15 mouse cellular contexts compared by ENCODE assay signal in the genomic region with DNA sequence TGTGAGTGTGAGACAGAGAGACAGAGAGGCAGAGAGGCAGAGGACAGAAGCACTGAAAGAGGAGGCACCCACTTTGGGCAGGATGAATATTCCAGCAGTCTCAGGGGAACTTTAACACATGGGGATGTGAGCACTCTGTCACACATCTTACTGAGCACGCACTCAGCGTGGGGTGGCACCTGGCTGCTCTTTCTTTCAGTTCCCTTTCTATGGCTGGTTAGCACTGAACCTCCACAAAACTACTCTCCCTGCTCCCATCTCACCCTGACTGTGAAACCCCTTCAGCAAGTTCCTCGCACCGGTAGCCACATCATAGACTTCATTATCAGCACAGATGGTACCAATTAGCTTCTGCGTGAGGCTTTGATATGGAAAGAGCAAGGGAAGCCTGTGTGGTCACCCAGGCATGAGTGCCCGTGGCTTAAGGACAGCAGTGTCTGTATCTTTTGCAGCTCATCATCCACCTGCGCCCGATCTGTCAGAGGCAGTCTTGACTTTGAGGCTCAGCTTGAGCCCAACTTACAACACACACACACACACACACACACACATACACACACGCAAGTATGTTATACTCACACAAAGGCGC. TPM values are rescaled to one million over a fixed set of nuclear protein-coding genes. Genes with fewer than 3 reads are reported as not detected.
DNase-seq lines count a peak whose midpoint lies in the region; ATAC-seq and TF ChIP-seq lines count a peak whose summit lies in the region.
"Had no signal": no experiment of that assay in that cellular context is flagged by ENCODE, and none has a peak within 500 bp of the region (broad histone marks: within the 10 kb centered on the region; RNA-seq: fewer than 3 reads in every experiment).

No protein-coding gene starts in this region.

- H3K27ac ChIP-seq in neural tube, embryonic 12.5 days, result no peak overlapping the region
- H3K27ac ChIP-seq in neural tube, embryonic 13.5 days (replicated peaks), result peak overlapping the region; percentile 52
- H3K27ac ChIP-seq: intestine, embryonic 15.5 days; midbrain, embryonic 12.5 days had no signal

- WGBS in neural tube, embryonic 12.5 days, result 57% methylated on average over 10 of the region's 10 CpGs
- WGBS in neural tube, embryonic 13.5 days, result 52% methylated on average over 10 of the region's 10 CpGs

- H3K27me3 ChIP-seq in neural tube, embryonic 12.5 days (replicated peaks), result no peaks in the 10 kb centered on the region
- no peaks in the 10 kb centered on the region for H3K27me3 ChIP-seq in neural tube, embryonic 13.5 days
- H3K27me3 ChIP-seq: heart, embryonic 13.5 days; intestine, embryonic 15.5 days had no signal

- DNase-seq in cerebellum, postnatal 10 days, result peak; percentile 49 to 65
- DNase-seq in cerebellum, adult 11 months, result no peak
- DNase-seq in neural tube, embryonic 10.5 days (ENCODE audit: extremely low spot score, low spot score), result no peak
- DNase-seq in brain, embryonic 14.5 days (ENCODE audit: low read depth), result peak; percentile 65
- no peak for DNase-seq in frontal cortex, postnatal 14 days (ENCODE audit: low spot score in 2 of 2)
- DNase-seq in urinary bladder, adult 2 months (ENCODE audit: low spot score), result no peak
- DNase-seq: gastrocnemius, postnatal 10 days; kidney, postnatal 4 days; thymus, adult 2 months had no signal

- no peaks in the 10 kb centered on the region for H3K4me1 ChIP-seq in neural tube, embryonic 12.5 days
- peaks cover 24% of the 10 kb centered on the region for H3K4me1 ChIP-seq in neural tube, embryonic 13.5 days (replicated peaks)
- H3K4me1 ChIP-seq: intestine, embryonic 15.5 days had no signal

- H3K4me2 ChIP-seq in neural tube, embryonic 12.5 days (replicated peaks), result no peak overlapping the region
- H3K4me2 ChIP-seq in neural tube, embryonic 13.5 days, result no peak overlapping the region
- H3K4me2 ChIP-seq: heart, embryonic 13.5 days; intestine, embryonic 15.5 days; midbrain, embryonic 12.5 days had no signal

- no peak overlapping the region for H3K4me3 ChIP-seq in neural tube, embryonic 12.5 days
- no peak overlapping the region for H3K4me3 ChIP-seq in neural tube, embryonic 13.5 days
- H3K4me3 ChIP-seq: heart, embryonic 13.5 days; intestine, embryonic 15.5 days; midbrain, embryonic 12.5 days had no signal

- H3K9me3 ChIP-seq in neural tube, embryonic 12.5 days, result no peaks in the 10 kb centered on the region
- H3K9me3 ChIP-seq in neural tube, embryonic 13.5 days, result no peaks in the 10 kb centered on the region
- H3K9me3 ChIP-seq: heart, embryonic 13.5 days; intestine, embryonic 15.5 days; midbrain, embryonic 12.5 days had no signal

- 0 out of 2 replicates have a peak, but pooled peaks have one; percentile 33 for ATAC-seq in neural tube, embryonic 12.5 days (ENCODE audit: low FRiP score, low read depth)
- ATAC-seq in neural tube, embryonic 13.5 days (ENCODE audit: low read depth), result peak; percentile 44; the same call in 1 of the 2 replicates
- ATAC-seq: intestine, embryonic 15.5 days; lung, postnatal 0 days had no signal

- no peaks in the 10 kb centered on the region; the same call in 1 of the 2 replicates for H3K36me3 ChIP-seq in neural tube, embryonic 12.5 days
- peaks cover 12% of the 10 kb centered on the region; the same call in 1 of the 2 replicates for H3K36me3 ChIP-seq in neural tube, embryonic 13.5 days
- H3K36me3 ChIP-seq: intestine, embryonic 15.5 days had no signal

- TF ChIP-seq CTCF in brain, embryonic 14.5 days (IDR thresholded peaks at IDR 0.05; ENCODE audit: borderline replicate concordance, extremely low read depth, insufficient read depth, insufficient read length), result no peak

- TF ChIP-seq POLR2A in brain, embryonic 14.5 days (IDR thresholded peaks at IDR 0.05; ENCODE audit: borderline replicate concordance, extremely low read depth, insufficient read depth, insufficient read length, poor library complexity, severe bottlenecking), result no peak

- no peak overlapping the region for H3K9ac ChIP-seq in neural tube, embryonic 12.5 days
- H3K9ac ChIP-seq in neural tube, embryonic 13.5 days, result no peak overlapping the region
- H3K9ac ChIP-seq: intestine, embryonic 15.5 days; midbrain, embryonic 12.5 days had no signal

RNA-seq across cellular contexts. Expression of gene Ano10, which starts 52.3 kb away (rescaled TPM):
- polyA plus RNA-seq in neural tube, embryonic 12.5 days (2016; fragmentation: Nextera tagmentation; extraction: Ambion mirVana), result 50.8 and 56.9 TPM in 2 replicates
- 39.4 and 41.6 TPM in 2 replicates for polyA plus RNA-seq in brain, embryonic 14.5 days (2012; rRNA removed)
- polyA plus RNA-seq in neural tube, embryonic 13.5 days (2015; fragmentation: Nextera tagmentation; extraction: Ambion mirVana), result 52.1 and 52.8 TPM in 2 replicates
- polyA plus RNA-seq in urinary bladder, adult 2 months (2012; rRNA removed), result 73.2 and 79.4 TPM in 2 replicates

Comparison
In these comparisons a context has a peak if more than half of its experiments do, and no peak if none do; other contexts are left out.
1. DNase-seq: peak in cerebellum, postnatal 10 days (2 of 2) and brain, embryonic 14.5 days (single experiment); none in cerebellum, adult 11 months (single experiment), neural tube, embryonic 10.5 days (single experiment), frontal cortex, postnatal 14 days (0 of 2) and urinary bladder, adult 2 months (single experiment).